Mouse (Mus musculus): Measurements from ENCODE around the gene C4bp. TPM values are rescaled to one million over a fixed set of nuclear protein-coding genes. Genes with fewer than 3 reads are reported as not detected.
A peak's percentile ranks its signal among the peaks of the same experiment; 100 is the strongest.

The C4bp gene
- polyA plus RNA-seq, 1 experiment from 2014 or later, result not detected

DNA sequence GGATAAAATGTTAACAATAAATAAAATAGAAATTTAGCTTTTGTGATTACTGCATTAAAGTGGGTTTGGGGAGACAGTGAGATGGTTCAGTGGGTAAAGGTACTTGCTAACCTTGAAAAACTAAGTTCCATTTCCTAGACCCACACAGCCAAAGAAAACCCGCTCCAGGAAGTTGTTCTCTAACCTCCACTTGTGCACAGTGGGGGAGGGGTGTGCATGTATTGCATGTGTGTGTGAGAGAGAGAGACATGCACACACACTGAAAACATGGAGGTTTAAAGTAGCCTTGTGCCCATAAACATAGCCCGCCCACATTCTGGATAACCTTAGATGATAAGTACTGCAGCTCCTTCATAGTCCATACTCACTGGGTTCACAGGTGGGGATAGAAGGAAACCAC is 65.1 kb downstream of the C4bp start:
- Histone ChIP-seq H3K9me3 (ENCODE audit: control insufficient read depth, low read length) (no peaks in the 10 kb centered on the region), H3K9ac (replicated peaks; ENCODE audit: low read length) (no peak overlapping the region), H3K27me3 (ENCODE audit: control insufficient read depth, insufficient read depth, low read length) (no peaks in the 10 kb centered on the region), H3K4me2 (ENCODE audit: low read length) (no peak overlapping the region), H3K36me3 (ENCODE audit: control insufficient read depth, insufficient read depth, low read length) (no peaks in the 10 kb centered on the region), H3K4me3 (replicated peaks; ENCODE audit: low read depth, low read length) (no peak overlapping the region), H3K4me1 (ENCODE audit: control insufficient read depth, insufficient read depth, low read length) (no peaks in the 10 kb centered on the region), H3K27ac (replicated peaks; ENCODE audit: low read depth, low read length) (no peak overlapping the region)
- DNase-seq, result no peak
- 95% methylated on average over 2 of the region's 2 CpGs for WGBS
- no peak for ATAC-seq (ENCODE audit: low FRiP score, low TSS enrichment)

DNA sequence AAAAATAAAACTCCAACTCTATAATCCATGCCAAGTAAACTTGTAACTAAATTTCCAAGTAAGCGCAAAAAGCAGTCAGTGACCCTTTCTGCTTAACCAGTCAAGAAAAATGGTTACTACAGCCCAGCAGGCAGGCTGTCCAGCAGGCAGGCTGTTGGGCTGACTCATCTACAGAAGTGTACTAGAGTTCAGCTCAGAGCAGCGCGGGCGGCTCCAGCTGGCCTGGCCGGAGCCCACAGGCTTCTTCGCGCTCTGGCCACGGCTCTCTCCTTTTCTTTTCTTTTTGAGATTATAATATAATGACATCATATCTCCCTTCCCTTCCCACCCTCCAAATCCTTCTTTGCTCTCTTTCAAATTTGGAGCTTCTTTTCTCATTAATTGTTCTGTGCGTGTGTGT is 72.8 kb downstream of the C4bp start:
- Histone ChIP-seq H3K4me1 (ENCODE audit: control insufficient read depth, insufficient read depth, low read length) (no peaks in the 10 kb centered on the region), H3K27ac (replicated peaks; ENCODE audit: low read depth, low read length) (no peak overlapping the region), H3K36me3 (ENCODE audit: control insufficient read depth, insufficient read depth, low read length) (no peaks in the 10 kb centered on the region), H3K4me2 (ENCODE audit: low read length) (no peak overlapping the region), H3K4me3 (replicated peaks; ENCODE audit: low read depth, low read length) (no peak overlapping the region), H3K27me3 (ENCODE audit: control insufficient read depth, insufficient read depth, low read length) (no peaks in the 10 kb centered on the region), H3K9ac (replicated peaks; ENCODE audit: low read length) (no peak overlapping the region), H3K9me3 (ENCODE audit: control insufficient read depth, low read length) (no peaks in the 10 kb centered on the region)
- DNase-seq, result peak; percentile 1
- ATAC-seq (ENCODE audit: low FRiP score, low TSS enrichment), result no peak
- WGBS, result 86% methylated on average over 9 of the region's 9 CpGs

Other genes with a start within 250 kb of the C4bp start
- gene Cd55b, start 238.6 kb downstream of the C4bp start, polyA plus RNA-seq (2014; fragmentation: Nextera tagmentation; extraction: Ambion mirVana), result not detected in 2 replicates
- 6.1 and 7.9 TPM in 2 replicates for gene Cd55, start 198.9 kb downstream of the C4bp start, polyA plus RNA-seq (2014; fragmentation: Nextera tagmentation; extraction: Ambion mirVana)
- not detected in 2 replicates for gene Zp3r, start 32.0 kb downstream of the C4bp start, polyA plus RNA-seq (2014; fragmentation: Nextera tagmentation; extraction: Ambion mirVana)
- gene Gm29427, start 54.2 kb upstream of the C4bp start, polyA plus RNA-seq (2014; fragmentation: Nextera tagmentation; extraction: Ambion mirVana), result not detected in 2 replicates
- 14.7 and 15.4 TPM in 2 replicates for gene Yod1, start 55.7 kb upstream of the C4bp start, polyA plus RNA-seq (2014; fragmentation: Nextera tagmentation; extraction: Ambion mirVana)
- 21.9 and 24.8 TPM in 2 replicates for gene Pfkfb2, start 67.6 kb upstream of the C4bp start, polyA plus RNA-seq (2014; fragmentation: Nextera tagmentation; extraction: Ambion mirVana)
- 0.18 and 0.28 TPM in 2 replicates for gene AA986860, start 70.3 kb upstream of the C4bp start, polyA plus RNA-seq (2014; fragmentation: Nextera tagmentation; extraction: Ambion mirVana)
- not detected in 2 replicates for gene Fcamr, start 139.3 kb upstream of the C4bp start, polyA plus RNA-seq (2014; fragmentation: Nextera tagmentation; extraction: Ambion mirVana)
- not detected in 2 replicates for gene Pigr, start 165.1 kb upstream of the C4bp start, polyA plus RNA-seq (2014; fragmentation: Nextera tagmentation; extraction: Ambion mirVana)
- gene Fcmr, start 204.0 kb upstream of the C4bp start, polyA plus RNA-seq (2014; fragmentation: Nextera tagmentation; extraction: Ambion mirVana), result not detected in 2 replicates
- gene Il24, start 225.8 kb upstream of the C4bp start, polyA plus RNA-seq (2014; fragmentation: Nextera tagmentation; extraction: Ambion mirVana), result not detected in 2 replicates
- gene Il20, start 249.8 kb upstream of the C4bp start, polyA plus RNA-seq (2014; fragmentation: Nextera tagmentation; extraction: Ambion mirVana), result not detected in 2 replicates

Measured in midbrain, embryonic 14.5 days (tissue).